Mouse (Mus musculus): Measurements from ENCODE around the gene Rpl24.

GRCm38 (mm10) chr16:55940781-55941180 lies 25.3 kb upstream of the Rpl24 start:
- TF ChIP-seq CTCF (conservative IDR thresholded peaks at IDR 0.05; ENCODE audit: insufficient read depth, insufficient read length, low read depth, low read length): no peak
- no peak for TF ChIP-seq POLR2A (IDR thresholded peaks at IDR 0.05; ENCODE audit: low read depth, low read length)
